Mouse (Mus musculus): ENCODE data around the gene Enpep.

DNA sequence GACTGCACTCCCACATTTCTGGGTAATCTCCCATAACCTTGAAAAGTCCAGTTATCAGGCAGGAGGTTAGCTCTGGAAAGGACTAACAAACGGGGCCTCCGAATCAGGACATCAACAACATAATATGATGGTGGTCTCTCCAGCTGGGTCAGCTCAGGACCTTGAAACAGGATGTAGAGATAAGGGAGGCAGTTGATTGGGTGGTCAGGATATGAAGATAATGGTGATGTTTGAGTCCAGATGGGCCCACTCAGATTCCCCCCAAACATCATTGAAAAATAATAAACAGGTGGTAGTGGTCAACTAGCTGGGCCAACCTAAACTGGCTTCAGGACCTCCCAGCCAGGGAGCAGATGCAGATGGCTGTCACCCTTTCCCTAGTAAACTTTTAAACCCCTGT, 25.6 kb upstream of the Enpep start:
- TF ChIP-seq CTCF (conservative IDR thresholded peaks at IDR 0.05; ENCODE audit: insufficient read depth, insufficient read length, low read depth, low read length) (no peak), POLR2A (IDR thresholded peaks at IDR 0.05; ENCODE audit: low read depth, low read length) (no peak)

Data from kidney, adult 2 months (tissue).